Mouse (Mus musculus) frontal cortex, adult (tissue): ENCODE measurements around the gene Gm21440.
"Not testable (repeated sequence)": the region's sequence is repeated elsewhere in the genome, so short reads cannot be mapped to it uniquely, and the experiment has no call there.

Experiments used
- ATAC-seq: cut with Nextera tagmentation; 2 replicates; pipeline ENCODE4 v1.9.2; 2017; ENCODE audit warnings: mild to moderate bottlenecking, moderate library complexity, mixed read lengths; ENCODE audit not compliant: low TSS enrichment

Gm21440 gene

GRCm38 (mm10) chrY:13252091-13252490 is at the start of gene Gm21440, which contains the start of gene Gm21454:
Gm21440 (plus strand) TSS chrY:13252391.
Gm21454 (plus strand) TSS chrY:13252442.
- ATAC-seq: not testable (repeated sequence)

- not testable (repeated sequence) for ATAC-seq
Observed at GRCm38 (mm10) chrY:13223828-13224227, 28.4 kb upstream of the Gm21440 start, which contains the start of gene Gm21828. Gm21828 (minus strand) TSS chrY:13223928.
